Mouse (Mus musculus) liver, adult 2 months (tissue): ENCODE data around the gene Prr14l.

Experiments used
- CTCF ChIP-seq: fragments of 200-500 bp; IDR thresholded peaks from 2 replicates; pipeline ENCODE4 v1.5.1; 2011; ENCODE audit warnings: low read depth, low read length, control low read depth
- POLR2A ChIP-seq: fragments of 200-500 bp; IDR thresholded peaks from 2 replicates; pipeline ENCODE4 v1.6.1; 2011; ENCODE audit warnings: low read length, control low read depth; ENCODE audit not compliant: insufficient read depth; ENCODE audit errors: extremely low read depth

DNA sequence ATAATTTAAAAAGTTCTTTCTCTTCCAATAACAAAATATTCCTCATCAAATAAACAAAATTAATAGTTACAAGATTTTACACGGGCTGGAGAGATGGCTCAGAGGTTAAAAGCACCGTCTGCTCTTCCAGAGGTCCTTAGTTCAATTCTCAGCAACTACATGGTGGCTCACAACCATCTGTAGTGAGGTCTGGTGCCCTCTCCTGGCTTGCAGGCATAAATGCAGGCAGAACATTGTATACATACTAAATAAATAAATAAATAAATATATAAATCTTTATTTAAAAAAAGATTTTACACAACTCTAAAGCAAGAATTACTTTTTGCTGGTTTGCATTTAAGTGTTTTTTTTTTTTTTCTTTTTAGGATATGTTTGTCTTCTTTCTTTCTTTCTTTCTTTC is 14.0 kb downstream of the Prr14l start:
- TF ChIP-seq POLR2A (no peak), CTCF (peak; percentile 15; the same call in 1 of the 2 replicates)
